Mouse (Mus musculus) spleen, adult 2 months (tissue): ENCODE results near the gene Vmn2r-ps159.
"Not testable (repeated sequence)": the region's sequence is repeated elsewhere in the genome, so short reads cannot be mapped to it uniquely, and the experiment has no call there.

Experiments used
- CTCF ChIP-seq: fragments of 200-500 bp; IDR thresholded peaks from 2 replicates; pipeline ENCODE4 v1.5.1; 2011; ENCODE audit warnings: mild to moderate bottlenecking, inconsistent platforms; ENCODE audit not compliant: insufficient read depth, insufficient read length, insufficient replicate concordance; ENCODE audit errors: extremely low read depth
- POLR2A ChIP-seq: fragments of 200-500 bp; IDR thresholded peaks from 2 replicates; pipeline ENCODE4 v1.6.1; 2011; ENCODE audit warnings: low read depth, low read length, inconsistent platforms

- TF ChIP-seq CTCF, POLR2A: not testable (repeated sequence)
Observed at GRCm38 (mm10) chr4:156330803-156331202, at the start of gene Vmn2r-ps159.
